Mouse (Mus musculus) heart, embryonic 10.5 days (tissue): ENCODE results near the gene Myom1. TPM values are rescaled to one million over a fixed set of nuclear protein-coding genes. Genes with fewer than 3 reads are reported as not detected.
A peak's percentile ranks its signal among the peaks of the same experiment; 100 is the strongest.

Experiments
- DNase-seq: peaks from one replicate; pipeline ENCODE4 v3.0.0-alpha.2; 2017; ENCODE audit warnings: low spot score
- H3K27ac ChIP-seq: fragments of 300-500 bp; sonication (generic); 2 replicates; pipeline ENCODE4 v1.5.1; 2016; ENCODE audit warnings: mild to moderate bottlenecking
- H3K27me3 ChIP-seq: fragments of 300-500 bp; sonication (generic); 2 replicates; pipeline ENCODE4 v1.6.1; 2016; ENCODE audit warnings: mild to moderate bottlenecking; ENCODE audit not compliant: poor library complexity, insufficient read depth, severe bottlenecking
- H3K36me3 ChIP-seq: fragments of 300-500 bp; sonication (generic); 2 replicates; pipeline ENCODE4 v1.6.1; 2016; ENCODE audit warnings: mild to moderate bottlenecking, moderate library complexity
- H3K4me1 ChIP-seq: fragments of 300-500 bp; sonication (generic); 2 replicates; pipeline ENCODE4 v1.6.1; 2016; ENCODE audit warnings: mild to moderate bottlenecking
- H3K4me3 ChIP-seq: fragments of 300-500 bp; sonication (generic); 2 replicates; pipeline ENCODE4 v1.5.1; 2016; ENCODE audit warnings: mild to moderate bottlenecking, moderate library complexity
- H3K9me3 ChIP-seq: fragments of 300-500 bp; sonication (generic); 2 replicates; pipeline ENCODE4 v1.6.1; 2016; ENCODE audit warnings: mild to moderate bottlenecking, moderate library complexity
- WGBS: fragments of 180-500 bp; shearing (Covaris S2); methylation state at CpG from one replicate; pipeline ENCODE4 v1.1.7; 2016; 5-methylcytosine and 5-hydroxymethylcytosine counted together
- polyA plus RNA-seq: library from polyadenylated mRNA; unstranded; fragments of >200 nt; fragmentation: Nextera tagmentation; extraction: Ambion mirVana; gene quantifications from 2 replicates; pipeline ENCODE4 v1.2.1, GENCODE M21; 2016

The Myom1 gene
- polyA plus RNA-seq, 1 experiment from 2014 or later = 109 TPM

DNA sequence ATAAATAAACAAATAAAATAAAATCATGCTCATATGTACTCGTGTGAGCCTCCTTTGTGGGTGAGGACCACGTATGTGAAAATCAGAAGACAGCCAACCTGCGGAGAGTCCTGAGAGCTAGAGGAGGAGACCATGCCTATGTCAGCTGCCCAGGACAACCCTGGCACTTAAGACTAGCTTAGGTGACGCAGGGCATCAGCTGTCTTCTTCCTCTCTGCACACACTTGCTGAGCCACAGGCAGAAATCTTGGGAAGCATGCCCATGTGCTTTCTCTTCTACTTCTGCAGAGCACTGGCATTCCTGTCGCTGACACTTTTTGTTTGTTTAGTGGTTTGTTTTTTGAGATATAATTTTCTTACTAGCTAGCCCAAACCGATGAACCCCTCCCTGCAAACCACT, 6.9 kb upstream of the Myom1 start:
- DNase-seq = no peak
- WGBS = 87% methylated on average over 6 of the region's 6 CpGs
- H3K36me3 ChIP-seq = peaks cover 47% of the 10 kb centered on the region
- no peak overlapping the region for H3K4me3 ChIP-seq
- no peak overlapping the region for H3K27ac ChIP-seq
- H3K27me3 ChIP-seq = no peaks in the 10 kb centered on the region
- H3K9me3 ChIP-seq = no peaks in the 10 kb centered on the region
- H3K4me1 ChIP-seq = peaks cover 70% of the 10 kb centered on the region

DNA sequence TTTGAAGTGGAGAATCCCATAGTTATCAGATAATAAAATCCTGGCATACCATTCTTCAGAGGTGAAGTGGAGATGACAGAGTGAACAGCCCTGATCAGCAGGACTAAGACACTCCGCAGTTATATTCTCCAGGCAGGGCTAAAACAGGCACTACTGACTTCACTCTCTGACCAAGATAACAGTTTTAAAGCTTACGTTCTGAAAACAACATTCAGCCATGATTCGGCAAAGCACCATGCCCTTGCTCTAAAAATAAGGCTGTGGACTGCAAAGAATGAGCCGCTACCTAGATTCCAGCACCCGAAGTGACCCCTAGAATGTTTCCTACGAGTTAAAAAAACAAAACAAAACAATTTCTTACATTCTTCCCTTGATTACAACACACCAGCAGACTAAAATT, 4.6 kb upstream of the Myom1 start:
- H3K27ac ChIP-seq = peak overlapping the region; percentile 83
- H3K4me1 ChIP-seq = peaks cover 51% of the 10 kb centered on the region
- H3K4me3 ChIP-seq = peak overlapping the region; percentile 38
- WGBS = 20% methylated on average over 6 of the region's 6 CpGs
- H3K36me3 ChIP-seq = peaks cover 33% of the 10 kb centered on the region
- DNase-seq = no peak
- no peaks in the 10 kb centered on the region for H3K9me3 ChIP-seq
- no peaks in the 10 kb centered on the region for H3K27me3 ChIP-seq

DNA sequence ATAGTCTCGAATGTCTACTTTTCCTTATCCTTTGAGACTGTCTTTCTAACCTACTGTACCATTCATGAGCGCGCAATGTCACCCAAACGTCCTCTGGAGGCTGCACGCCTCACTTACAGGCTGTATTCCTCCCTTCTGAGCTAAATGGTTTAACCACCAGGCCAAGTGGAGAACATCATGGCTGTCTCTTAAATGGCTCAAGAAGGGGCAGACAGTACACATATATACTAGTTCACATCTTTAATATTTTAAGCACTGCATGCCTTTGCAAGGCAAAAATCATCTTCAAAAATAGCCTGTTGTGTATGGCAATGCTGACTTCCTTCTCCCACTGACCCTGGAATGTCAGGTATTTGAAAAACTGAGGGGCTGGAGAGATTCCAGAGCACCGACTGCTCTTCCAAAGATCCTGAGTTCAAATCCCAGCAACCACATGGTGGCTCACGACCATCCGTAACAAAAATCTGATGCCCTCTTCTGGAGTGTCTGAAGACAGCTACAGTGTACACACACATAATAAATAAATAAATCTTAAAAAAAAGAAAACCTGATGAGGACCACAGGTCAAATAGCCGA, 3.9 kb upstream of the Myom1 start:
- H3K4me1 ChIP-seq = peaks cover 50% of the 10 kb centered on the region
- no peaks in the 10 kb centered on the region for H3K9me3 ChIP-seq
- peaks cover 28% of the 10 kb centered on the region for H3K36me3 ChIP-seq
- WGBS = 57% methylated on average over 9 of the region's 9 CpGs
- peak overlapping the region; percentile 38 for H3K4me3 ChIP-seq
- no peaks in the 10 kb centered on the region for H3K27me3 ChIP-seq
- peak overlapping the region; percentile 83 for H3K27ac ChIP-seq
- DNase-seq = no peak

DNA sequence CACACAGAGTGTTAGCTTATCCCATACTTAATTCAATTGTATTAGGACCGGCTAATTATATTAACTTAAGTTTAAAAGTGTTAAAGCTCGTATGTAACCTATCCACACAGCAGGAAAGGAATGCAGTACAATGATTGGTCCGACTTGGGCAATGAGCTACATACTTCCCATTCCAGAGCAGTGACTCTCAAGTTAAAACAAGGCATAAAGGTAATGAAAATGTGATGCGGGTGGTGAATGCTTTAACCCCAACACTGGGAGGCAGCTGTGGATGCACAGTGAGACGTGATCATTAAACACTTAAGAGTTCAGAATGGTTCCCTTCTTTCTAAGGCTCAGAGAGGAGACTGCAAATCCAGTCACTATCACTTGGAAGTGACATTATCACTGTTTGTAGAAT, 3.2 kb upstream of the Myom1 start:
- Histone ChIP-seq H3K4me1 (peaks cover 52% of the 10 kb centered on the region), H3K27ac (peak overlapping the region; percentile 100), H3K27me3 (no peaks in the 10 kb centered on the region), H3K4me3 (peak overlapping the region; percentile 93; the same call in 1 of the 2 replicates), H3K36me3 (peaks cover 24% of the 10 kb centered on the region), H3K9me3 (no peaks in the 10 kb centered on the region)
- DNase-seq = no peak
- WGBS = 35% methylated on average over 5 of the region's 5 CpGs

DNA sequence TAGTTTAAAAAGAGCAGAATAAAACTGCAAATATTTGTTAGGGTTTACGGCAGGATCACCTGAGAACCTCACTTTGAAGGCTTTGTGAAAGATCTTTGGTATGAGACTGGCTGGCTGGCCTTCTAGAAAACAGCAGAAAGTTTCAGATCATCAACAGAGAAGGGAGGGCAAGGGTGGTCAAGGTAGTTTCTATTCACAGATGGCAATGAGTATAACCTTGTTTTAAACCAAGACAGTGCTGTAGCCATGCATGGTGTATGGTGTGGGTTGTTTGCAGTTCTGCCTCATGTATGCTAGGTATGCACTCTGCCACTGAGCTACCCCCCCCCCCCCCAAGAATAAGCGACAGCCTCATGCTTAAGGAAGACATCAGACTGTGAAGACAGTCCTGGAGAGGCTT, 2.2 kb upstream of the Myom1 start:
- H3K27ac ChIP-seq = peak overlapping the region; percentile 100
- 56% methylated on average over 2 of the region's 2 CpGs for WGBS
- no peak for DNase-seq
- H3K27me3 ChIP-seq = no peaks in the 10 kb centered on the region
- peak overlapping the region; percentile 93 for H3K4me3 ChIP-seq
- peaks cover 44% of the 10 kb centered on the region for H3K4me1 ChIP-seq
- H3K36me3 ChIP-seq = peaks cover 15% of the 10 kb centered on the region
- H3K9me3 ChIP-seq = no peaks in the 10 kb centered on the region

DNA sequence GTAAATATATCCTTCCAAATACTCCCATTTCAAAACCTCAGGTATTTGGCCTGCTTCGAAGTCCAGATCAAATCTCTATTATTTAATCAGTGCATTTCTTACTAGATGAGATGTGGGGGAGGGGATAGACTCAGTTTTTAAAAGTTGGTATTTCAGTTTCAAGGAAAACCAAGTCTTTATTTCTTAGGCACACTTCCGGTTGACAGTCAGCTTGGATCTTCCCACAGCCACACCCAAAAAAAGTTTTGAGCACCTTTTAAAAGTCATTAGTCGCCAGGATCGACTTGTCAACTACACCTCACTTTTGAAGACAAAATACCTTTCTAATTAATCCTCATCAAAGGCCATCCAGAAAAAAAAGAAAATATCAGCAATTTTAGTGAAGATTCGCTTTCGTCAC, 1.4 kb upstream of the Myom1 start:
- no peak for DNase-seq
- H3K36me3 ChIP-seq = peaks cover 7% of the 10 kb centered on the region
- 11% methylated on average over 6 of the region's 6 CpGs for WGBS
- H3K27ac ChIP-seq = peak overlapping the region; percentile 100
- H3K9me3 ChIP-seq = no peaks in the 10 kb centered on the region
- peaks cover 41% of the 10 kb centered on the region for H3K4me1 ChIP-seq
- no peaks in the 10 kb centered on the region for H3K27me3 ChIP-seq
- H3K4me3 ChIP-seq = peak overlapping the region; percentile 93

DNA sequence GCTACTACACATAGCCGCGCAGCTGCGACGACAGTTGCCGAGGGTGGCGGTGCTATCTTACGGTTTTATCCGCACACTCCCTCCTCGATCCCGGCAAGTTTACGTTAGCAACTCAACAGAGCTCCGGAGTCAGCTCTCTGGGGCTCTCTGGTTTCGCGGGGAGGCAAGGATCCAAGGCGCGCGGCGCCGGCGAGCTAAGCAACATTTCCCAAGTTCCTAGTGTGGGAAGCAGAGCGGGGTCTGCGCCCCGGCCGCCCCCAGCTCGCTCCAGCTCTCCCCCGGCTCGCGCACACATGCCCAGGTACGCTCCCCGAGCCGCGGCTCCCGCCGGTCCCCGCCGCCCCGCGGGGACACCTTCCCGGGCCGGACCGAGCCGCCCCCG, 743 bp upstream of the Myom1 start:
- Histone ChIP-seq H3K9me3 (no peaks in the 10 kb centered on the region), H3K4me3 (peak overlapping the region; percentile 93), H3K4me1 (peaks cover 41% of the 10 kb centered on the region), H3K27me3 (no peaks in the 10 kb centered on the region), H3K36me3 (peaks cover under 1% of the 10 kb centered on the region; the same call in 1 of the 2 replicates), H3K27ac (peak overlapping the region; percentile 100)
- WGBS = 0% methylated on average over 39 of the region's 43 CpGs
- DNase-seq = no peak

DNA sequence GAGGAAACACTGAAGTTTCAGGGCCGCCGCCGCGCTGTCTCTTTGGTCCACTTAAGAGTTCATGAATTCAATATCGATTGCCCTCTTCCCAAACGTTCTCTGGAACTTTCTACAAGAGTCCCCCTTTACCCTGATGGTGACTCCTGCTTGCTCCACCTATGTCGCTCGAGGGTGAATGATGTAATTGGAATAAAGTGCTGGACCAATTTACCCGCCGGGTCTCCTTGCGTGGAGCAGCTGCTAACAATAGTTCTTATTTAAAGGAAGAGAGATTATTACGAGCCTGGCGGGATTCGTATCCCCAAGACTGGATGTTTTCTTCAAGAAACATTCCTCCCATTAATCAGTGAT, 286 bp downstream of the Myom1 start, which contains the start of gene Myl12a:
Gene Myl12a, minus strand, starts transcription at position 135 of the 351 bp plus-strand sequence.
- WGBS = 9% methylated on average over 14 of the region's 14 CpGs
- H3K4me1 ChIP-seq = peaks cover 36% of the 10 kb centered on the region
- no peaks in the 10 kb centered on the region for H3K27me3 ChIP-seq
- H3K27ac ChIP-seq = peak within 1 kb of the TSS; percentile 100
- DNase-seq = no peak
- H3K36me3 ChIP-seq = no peaks in the 10 kb centered on the region
- no peaks in the 10 kb centered on the region for H3K9me3 ChIP-seq
- peak within 1 kb of the TSS; percentile 93 for H3K4me3 ChIP-seq

DNA sequence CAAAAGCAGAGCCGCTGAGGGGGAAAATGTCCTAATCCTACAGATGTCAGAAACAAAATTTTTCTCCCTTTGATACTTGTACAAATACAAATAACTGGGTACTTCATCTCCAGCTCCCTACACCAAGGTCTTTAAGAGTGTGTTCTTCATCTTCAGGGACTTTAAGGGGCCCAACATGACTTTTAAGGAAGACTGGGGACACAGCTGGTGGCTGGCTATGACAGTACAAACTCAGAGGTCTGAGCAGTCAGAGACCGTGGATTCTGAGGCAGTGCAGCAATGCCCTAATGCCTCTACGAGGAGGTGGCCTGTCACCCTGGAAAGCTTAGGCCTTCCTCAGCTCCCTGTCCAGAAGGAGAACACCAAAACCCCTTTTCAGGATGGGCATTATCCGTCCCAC, 679 bp downstream of the Myom1 start:
- DNase-seq = no peak
- Histone ChIP-seq H3K9me3 (no peaks in the 10 kb centered on the region), H3K27me3 (no peaks in the 10 kb centered on the region), H3K27ac (peak overlapping the region; percentile 100), H3K36me3 (no peaks in the 10 kb centered on the region), H3K4me1 (peaks cover 35% of the 10 kb centered on the region), H3K4me3 (peak overlapping the region; percentile 93)
- 43% methylated on average over 4 of the region's 4 CpGs for WGBS

DNA sequence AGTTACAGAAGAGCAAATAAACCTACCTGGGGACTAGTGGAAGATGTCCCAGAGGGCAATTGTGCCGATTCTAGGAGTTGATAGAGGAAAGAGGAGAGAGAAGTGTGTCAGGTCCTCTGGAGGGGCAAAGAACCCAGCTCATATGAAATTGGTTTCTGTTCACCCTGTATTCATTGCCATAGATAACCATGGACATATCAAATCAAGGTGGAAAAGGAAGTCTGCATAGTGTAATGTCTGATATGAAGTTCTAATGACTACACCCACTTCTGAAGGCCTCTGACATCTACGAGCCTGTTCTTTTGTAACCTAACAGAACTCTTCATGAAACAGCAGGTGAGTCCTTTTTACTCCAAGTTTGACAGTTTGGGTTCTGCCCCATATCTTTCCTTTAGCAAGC, 1.3 kb downstream of the Myom1 start:
- DNase-seq = no peak
- Histone ChIP-seq H3K27ac (peak overlapping the region; percentile 100), H3K36me3 (no peaks in the 10 kb centered on the region), H3K9me3 (no peaks in the 10 kb centered on the region), H3K4me1 (peaks cover 29% of the 10 kb centered on the region), H3K4me3 (0 out of 2 replicates have a peak overlapping the region, but pooled peaks have one; percentile 93), H3K27me3 (no peaks in the 10 kb centered on the region)
- WGBS = 79% methylated on average over 2 of the region's 2 CpGs

DNA sequence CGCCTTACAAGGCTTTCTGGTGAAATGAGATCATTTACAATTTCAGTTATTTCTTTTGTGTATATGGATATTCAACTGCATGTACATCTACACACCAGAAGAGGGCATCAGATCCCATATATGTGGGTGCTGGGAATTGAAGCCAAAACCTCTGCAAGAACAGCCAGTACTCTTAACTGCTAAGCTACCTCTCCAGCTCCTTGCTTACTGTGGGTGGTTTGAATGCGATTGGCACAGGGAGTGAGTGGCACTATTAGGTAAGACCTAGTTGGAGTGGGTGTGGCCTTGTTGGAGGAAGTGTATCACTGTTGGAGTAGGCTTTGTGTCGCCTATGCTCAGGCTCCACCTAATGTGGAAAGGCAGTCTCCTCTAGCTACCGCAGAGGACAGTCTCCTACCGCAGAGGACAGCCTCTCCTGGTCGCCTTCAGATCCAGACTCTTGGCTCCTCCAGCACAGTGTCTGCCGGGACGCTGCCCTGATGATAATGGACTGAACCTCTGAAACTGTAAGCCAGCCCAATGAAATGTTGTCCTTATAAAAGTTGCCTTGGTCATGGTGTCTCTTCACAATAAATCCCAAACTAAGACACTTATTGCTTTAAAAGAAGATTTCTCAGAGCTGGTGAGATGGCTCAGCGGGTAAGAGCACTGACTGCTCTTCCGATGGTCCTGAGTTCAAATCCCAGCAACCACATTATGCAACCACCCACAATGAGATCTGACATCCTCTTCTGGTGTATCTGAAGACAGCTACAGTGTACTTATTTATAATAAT, 1.9 kb downstream of the Myom1 start:
- no peak overlapping the region for H3K4me3 ChIP-seq
- H3K9me3 ChIP-seq = no peaks in the 10 kb centered on the region
- no peaks in the 10 kb centered on the region for H3K36me3 ChIP-seq
- peak; percentile 7 for DNase-seq
- H3K27ac ChIP-seq = 0 out of 2 replicates have a peak overlapping the region, but pooled peaks have one; percentile 100
- H3K4me1 ChIP-seq = peaks cover 24% of the 10 kb centered on the region
- WGBS = 86% methylated on average over 10 of the region's 10 CpGs
- no peaks in the 10 kb centered on the region for H3K27me3 ChIP-seq

DNA sequence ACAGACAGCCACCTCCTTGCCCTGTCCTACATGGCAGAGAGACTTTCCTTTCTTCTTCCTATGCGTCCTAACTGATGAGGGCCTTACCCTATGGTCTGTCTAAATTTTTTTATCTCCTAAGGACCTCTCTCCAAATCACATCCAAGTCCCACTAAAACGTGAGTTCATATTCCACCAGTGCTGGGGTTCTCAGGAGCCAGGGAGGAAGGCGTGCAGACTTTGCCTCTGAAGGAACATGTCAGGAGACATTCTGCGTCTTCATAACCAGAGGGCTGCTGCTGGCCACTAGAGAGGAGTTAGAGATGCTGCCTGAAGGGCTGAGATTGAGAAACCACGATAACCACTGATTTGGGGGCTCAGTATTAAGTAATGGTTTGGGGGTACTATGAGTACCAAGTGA, 4.5 kb downstream of the Myom1 start:
- no peaks in the 10 kb centered on the region for H3K9me3 ChIP-seq
- peaks cover 11% of the 10 kb centered on the region for H3K4me1 ChIP-seq
- no peaks in the 10 kb centered on the region for H3K36me3 ChIP-seq
- 74% methylated on average over 5 of the region's 5 CpGs for WGBS
- DNase-seq = peak; percentile 61
- H3K4me3 ChIP-seq = no peak overlapping the region
- no peak overlapping the region for H3K27ac ChIP-seq
- no peaks in the 10 kb centered on the region for H3K27me3 ChIP-seq

DNA sequence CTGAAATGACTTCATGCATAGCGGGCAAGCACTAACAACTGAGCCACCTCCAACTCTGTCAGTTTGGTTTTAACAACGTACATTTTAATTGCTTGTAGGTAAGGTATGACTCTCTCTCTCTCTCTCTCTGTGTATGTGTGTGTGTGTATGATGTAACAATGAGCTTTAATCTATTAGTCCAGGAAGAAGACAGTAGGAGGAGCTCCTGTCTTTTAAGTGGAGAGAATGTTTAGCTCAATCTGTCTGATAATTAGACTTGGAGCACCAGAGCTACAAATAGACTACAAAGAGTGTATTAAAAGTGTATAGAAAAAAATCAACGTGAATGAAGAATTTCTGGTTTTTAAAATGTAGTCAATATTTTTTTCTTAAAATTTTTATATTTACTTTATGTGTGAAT, 6.2 kb downstream of the Myom1 start:
- Histone ChIP-seq H3K27ac (no peak overlapping the region), H3K4me1 (peaks cover 4% of the 10 kb centered on the region), H3K36me3 (no peaks in the 10 kb centered on the region), H3K9me3 (no peaks in the 10 kb centered on the region), H3K27me3 (no peaks in the 10 kb centered on the region), H3K4me3 (no peak overlapping the region)
- no peak for DNase-seq
- 88% methylated on average over 3 of the region's 3 CpGs for WGBS
